Mouse (Mus musculus) bone marrow, adult 2 months (tissue): ENCODE results near the gene Ppm1g.

Experiments used
- CTCF ChIP-seq: fragments of 200-500 bp; IDR thresholded peaks from 2 replicates; pipeline ENCODE4 v1.5.1; 2011; ENCODE audit warnings: low read length, control low read depth; ENCODE audit not compliant: control insufficient read depth, insufficient read depth
- POLR2A ChIP-seq: fragments of 200-500 bp; IDR thresholded peaks from 2 replicates; pipeline ENCODE4 v1.6.1; 2011; ENCODE audit warnings: low read depth, mild to moderate bottlenecking, control low read depth, low read length, borderline replicate concordance; ENCODE audit not compliant: control insufficient read depth

GRCm38 (mm10) chr5:31255971-31256370 lies 35.5 kb upstream of the Ppm1g start:
- no peak for TF ChIP-seq POLR2A
- TF ChIP-seq CTCF, result no peak
